Mouse (Mus musculus) gastrocnemius, adult 8-10 months (tissue): ENCODE results near the gene Hmga2. TPM values are rescaled to one million over a fixed set of nuclear protein-coding genes. Genes with fewer than 3 reads are reported as not detected.

Source experiments
- DNase-seq, 2 experiments: peaks; one replicate each; pipeline ENCODE4 v3.0.0; 2022; ENCODE audit warnings: low spot score in 2 of 2
- total RNA-seq, 4 experiments: library from RNA; stranded (reverse); gene quantifications; 2 replicates each; pipeline ENCODE4 v1.2.4; 2022

The Hmga2 gene
- total RNA-seq, 4 experiments from 2014 or later: 0.07 to 0.17 (median 0.08) TPM; not detected in 1

DNA sequence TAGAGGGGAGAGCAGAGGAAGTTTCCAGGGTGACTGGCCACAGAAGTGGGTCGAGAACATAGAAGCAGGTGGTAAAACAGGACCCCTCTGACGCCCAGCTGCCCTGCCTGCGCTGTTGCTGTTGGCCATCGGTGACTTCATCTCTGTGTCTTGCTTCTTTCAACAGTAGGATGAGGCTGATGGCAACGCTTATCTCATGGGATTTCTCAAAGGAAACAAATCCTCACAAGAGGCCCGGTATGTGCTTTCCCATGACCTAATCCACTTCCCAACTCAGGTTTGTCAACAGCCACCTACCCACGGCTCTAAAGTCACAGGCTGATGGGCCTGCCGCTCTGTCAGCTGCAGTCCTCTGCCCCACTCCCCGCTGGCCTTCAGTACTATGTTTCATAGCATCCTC lies 52.3 kb downstream of the Hmga2 start:
- no peak for DNase-seq

DNA sequence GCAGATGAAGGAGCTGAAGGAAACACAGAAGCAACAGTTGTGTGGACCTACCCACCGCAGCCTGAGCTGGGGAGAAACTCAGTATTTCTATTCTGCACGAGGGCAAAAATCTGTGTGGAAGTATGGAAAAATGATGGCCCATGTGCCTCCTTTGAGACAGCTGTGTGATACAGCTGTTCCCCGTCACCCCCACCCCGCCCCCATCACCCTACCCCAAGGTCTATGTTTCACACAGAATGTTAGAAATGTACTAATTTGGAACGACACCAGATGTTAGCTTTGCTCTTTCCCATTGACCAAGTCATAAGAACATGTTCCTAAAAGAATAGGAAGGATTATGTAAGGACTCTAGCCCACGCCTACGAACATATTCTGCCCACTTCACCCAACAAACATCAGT lies 53.0 kb downstream of the Hmga2 start:
- DNase-seq: no peak

DNA sequence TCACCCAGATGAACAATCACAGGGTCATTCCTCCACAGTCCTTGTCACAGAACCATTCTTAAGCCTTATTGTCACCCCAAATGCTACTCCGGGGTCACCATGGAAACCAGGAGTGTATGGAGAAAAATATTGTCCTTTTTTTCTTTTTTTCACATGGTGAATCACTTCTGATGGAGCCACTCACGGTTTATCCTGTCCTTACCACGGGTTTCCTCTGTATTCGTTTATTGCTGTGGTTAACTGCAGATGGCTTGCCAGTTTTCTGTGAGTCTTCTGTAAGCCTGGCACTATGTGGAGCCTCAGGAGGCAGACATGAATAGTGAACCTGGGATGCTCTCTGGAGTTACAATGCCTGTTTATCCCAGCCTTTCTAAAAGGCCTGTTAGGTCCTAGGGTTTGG lies 53.4 kb downstream of the Hmga2 start:
- no peak for DNase-seq

DNA sequence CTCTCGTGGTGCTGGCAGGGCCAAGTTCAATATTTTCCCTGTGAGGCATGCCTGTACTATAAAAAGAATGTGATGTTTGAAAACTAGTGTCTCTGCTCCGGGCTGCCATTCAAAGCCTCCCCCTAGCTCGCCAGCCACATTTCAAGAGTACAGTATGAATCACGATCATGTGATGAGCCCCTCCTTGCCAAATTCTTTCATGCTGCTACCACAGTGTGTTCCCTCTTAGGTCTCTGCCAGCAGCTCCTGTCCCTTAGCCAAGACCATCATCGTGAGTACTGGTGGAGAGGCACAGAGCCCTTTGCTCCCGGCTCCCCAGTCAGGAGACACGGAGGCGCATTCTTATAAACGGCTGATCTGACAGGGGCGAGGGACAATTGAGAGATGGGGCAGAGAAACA lies 54.2 kb downstream of the Hmga2 start:
- peak; percentile 63 to 65 for DNase-seq

DNA sequence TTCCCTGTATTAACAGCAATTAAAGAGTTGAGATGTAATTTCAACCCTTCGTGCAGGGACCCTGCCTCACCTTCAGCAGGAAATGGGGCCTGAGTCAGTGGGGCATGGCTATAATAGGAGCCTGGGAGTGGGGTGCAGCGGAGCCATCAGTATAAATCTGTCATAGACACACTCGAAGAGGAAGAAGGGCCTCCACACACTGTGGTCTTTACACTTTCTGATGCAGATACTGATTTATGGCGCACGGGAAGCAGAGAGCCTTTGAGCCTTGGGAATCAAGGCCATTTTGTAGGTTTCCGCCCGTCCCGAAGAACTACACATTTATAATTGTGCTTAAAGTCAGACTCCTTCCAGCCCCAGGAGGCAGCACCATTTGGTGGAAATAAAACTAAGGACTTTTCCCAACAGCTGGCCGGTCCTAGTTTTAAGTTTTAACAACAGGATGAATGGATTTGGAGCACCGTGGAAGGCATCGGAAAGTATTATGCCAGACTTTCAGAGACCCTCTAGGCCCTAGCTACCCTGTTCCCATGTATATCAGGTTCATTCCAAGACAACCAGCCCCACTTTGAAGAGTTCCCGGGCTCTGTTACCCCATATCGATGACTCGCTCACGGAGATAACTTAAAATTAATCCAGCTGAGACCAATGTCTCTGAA lies 55.2 kb downstream of the Hmga2 start:
- DNase-seq: no peak

DNA sequence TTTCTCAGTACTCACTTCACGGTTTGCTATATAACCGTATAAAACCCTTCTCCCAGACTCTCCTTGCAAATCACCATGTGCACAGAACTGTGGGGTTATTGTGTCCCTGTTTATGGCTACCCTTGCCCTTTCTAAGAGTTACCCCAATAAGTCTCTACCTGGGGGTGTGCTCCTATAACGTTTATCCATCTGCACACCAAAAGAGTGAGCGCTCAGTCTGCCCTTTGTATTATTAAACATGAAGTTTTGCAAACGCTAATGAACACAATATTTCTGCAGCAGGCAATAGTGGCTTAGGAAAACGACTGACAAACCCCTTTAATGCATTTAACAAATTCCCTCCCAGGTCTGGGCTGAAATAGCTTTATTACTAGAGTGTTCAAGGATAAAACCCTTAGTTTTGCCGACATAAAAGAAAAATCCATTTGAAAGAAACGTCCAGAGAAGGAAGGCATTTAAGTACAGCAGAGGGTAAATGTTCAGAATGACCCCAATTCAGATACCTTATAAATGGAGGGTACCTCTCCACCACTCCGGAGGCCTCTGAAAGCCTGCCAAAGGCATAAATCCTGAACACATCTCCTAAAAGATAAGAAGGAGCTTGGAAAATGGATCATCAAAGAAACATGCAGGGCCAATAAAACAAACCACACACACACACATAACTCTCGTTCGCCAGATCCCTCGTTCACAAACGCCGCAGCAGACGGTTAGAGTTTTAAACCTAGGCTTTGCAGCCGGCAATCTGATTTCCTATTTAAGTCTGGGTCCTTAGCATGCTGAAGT lies 57.3 kb downstream of the Hmga2 start:
- no peak for DNase-seq

DNA sequence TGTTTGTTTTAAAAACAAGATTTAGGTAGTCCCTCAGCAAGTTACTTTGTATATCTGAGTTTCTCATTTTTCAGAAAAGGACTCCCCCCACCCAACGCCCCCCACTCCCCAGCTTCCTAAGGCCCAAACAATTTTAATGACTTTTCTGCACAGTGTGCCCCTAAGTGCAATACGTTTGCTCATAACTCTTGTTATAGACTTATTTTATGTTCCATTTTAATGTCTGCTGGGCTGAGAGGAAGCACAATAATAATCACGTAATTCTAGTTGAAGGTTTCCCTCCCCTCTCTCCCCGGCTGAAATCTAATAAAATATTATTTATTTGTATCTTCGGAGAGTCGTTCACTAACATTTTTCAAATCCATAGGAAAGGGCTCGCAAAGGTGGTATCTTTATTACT lies 58.1 kb downstream of the Hmga2 start:
- no peak for DNase-seq

DNA sequence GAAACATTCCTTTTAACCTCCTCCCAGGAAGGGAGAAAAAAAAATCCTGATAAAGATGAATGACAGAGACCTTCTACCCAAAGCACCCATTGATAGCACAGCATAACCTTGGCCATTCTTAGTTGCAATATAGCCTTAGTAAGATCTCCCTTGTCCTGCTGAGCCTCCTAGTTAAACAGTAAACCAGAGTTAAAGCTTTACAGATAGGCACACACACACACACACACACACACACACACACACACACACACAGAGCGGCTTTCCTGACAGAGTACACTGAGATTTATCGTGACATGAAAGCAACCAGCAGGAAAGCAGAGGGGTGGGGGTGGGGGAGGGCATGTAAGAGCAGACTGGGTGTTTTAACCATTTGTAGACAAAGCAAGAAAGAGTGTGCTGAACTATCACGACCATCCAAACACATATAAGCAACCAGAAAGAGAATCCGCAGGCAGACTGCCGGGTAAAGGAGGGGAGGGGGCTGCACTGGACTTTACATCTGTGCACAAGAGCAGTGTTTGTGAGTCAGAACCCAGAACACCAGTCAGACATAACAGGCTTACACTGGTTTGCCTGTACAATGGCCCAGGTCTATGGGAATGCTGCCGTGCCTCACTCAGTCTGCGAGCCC lies 58.7 kb downstream of the Hmga2 start:
- no peak for DNase-seq

DNA sequence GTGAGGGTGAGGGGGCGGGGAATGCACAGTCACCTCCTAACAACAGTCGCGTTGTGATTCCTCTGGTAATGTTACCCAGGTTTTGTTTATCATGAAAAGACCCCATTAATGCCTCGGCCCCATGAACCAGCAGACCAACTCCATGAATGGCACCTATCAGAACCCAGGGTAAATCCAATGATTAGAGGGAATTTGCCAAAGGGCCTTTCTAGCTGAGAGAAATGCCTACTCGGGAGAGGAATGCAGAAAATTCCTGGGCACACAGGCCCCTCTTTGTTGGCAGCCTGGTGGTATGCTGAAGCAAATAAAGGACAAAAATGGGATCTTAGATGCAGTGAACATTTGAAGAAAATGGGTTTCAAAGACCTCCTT lies 59.2 kb downstream of the Hmga2 start:
- DNase-seq: no peak

DNA sequence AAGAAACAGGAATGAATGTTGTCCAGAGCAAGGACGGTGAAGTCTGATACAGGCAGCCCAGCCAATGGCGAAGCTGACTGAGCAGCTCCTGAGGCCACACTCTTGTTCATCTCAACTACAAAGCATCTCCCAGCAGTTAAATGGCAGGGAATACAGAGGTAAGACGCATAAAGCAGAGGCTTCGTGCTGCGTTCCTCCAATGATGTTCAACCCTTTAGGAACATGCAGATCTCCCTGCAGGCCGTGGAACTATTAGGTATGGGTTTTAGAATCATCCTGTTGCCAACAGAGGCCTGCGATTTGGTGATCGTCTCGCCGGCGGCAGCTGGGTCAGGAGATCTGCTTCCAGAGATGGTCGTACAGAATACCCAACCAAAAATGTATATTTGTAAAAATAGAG lies 59.6 kb downstream of the Hmga2 start:
- no peak for DNase-seq

DNA sequence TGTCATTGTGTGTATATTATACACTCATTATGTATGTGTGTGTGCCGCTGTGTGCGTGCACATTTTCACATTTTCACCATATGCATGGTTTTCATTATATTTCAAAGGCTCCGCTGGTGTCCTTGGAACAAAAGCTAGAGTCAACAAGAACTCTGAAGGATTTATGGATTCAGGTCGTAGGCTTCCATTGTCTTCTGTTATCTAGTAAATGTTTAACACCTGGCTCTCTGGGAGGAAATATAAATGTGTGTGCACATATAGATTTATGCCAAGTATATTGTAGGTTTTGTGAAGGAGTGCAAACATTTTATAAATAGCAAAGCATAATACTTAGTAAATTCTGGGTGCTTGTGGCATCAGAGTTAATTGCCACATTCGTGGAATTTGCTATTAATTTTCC lies 64.1 kb downstream of the Hmga2 start:
- DNase-seq: no peak

DNA sequence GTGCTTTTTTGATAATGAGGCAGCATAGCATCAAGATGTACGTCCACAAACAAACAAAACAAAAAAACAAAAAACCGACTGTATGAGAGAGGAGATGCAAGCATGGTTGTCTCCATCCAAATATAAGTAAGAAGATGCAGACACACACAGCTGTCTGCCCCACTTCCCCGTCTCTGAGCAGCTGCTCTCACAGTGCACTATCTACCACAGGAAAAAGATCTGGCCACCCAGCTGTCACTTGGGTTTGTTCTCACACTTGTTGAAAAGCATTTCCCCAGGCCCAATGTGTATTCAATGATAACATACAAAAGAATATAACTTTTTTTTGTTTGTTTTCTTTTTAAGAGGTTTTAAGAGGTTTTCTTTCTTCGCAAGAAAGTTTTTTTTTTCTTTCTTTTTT lies 65.3 kb downstream of the Hmga2 start:
- no peak for DNase-seq

DNA sequence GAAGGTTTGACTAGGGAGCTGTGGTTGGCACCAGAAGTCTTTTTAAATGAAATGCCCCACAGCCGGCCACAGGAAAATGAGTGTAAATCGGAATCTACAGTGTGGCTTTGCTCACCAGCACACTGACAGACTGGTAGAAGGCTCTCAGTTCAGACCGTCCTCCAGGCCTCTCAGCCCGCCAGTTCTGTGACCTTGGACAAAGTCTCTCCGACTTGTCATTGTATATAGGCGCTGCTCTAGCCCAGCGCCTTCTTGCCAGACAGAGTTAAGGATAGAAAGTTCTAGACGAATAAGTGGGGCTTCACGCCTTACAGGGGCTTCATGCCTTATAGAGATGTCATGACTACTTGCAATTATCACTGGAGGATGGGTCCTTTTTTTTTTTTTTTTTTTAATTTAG lies 67.1 kb downstream of the Hmga2 start:
- DNase-seq: no peak

DNA sequence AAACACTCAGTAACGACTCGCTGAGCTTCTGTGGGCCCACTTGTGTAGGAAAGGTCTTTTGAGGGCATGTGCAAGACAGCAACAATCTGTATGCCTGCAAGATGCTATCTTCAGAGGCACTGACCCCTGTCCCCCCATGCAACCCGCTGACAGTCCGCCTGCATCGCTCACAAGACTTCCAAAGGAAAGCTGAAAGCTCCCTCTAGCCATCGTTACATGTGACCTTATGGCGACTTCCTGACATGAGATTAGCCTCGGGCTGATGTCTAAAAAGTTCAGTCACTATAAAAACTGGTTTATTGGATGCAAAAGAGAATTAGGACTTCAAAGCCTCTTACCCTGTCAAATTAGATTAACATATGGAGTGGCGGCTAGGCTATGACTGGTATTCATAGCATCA lies 69.0 kb downstream of the Hmga2 start:
- no peak for DNase-seq

DNA sequence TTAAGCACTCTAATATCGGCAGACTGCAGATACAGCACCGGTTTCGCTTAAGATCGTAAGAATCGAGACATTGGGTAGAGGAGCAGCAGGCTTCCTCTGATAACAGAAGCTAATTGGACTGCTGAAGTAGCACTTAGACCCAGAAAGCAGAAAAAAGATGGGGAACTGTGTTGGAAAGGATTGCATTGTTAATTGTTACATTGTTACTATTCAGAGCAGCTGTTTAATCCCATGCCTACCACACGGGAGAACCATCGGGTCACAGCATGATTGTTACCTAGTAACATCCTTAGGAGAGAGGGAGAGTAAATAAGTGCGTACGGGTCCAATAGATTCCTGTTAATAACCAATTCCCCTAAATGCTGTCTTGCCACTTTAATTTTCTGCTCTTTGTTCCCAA lies 70.2 kb downstream of the Hmga2 start:
- no peak for DNase-seq

DNA sequence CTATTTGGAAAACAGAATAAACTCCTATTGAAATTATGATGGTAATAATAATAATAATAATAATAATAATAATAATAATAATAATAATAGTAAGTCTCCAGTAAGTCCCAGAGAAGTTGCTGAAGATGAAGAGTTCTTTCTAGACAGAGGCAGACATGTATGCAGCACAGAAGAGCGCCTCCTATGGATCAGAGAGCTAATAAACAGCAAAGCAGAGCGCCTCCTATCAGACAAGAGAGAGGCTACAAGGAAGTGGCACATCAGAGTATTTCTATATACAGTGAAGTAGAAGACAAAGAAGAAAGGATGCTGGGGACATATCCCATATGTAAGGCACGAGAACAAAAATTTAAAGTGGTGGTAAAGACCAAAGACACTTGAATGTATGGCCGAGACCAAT lies 70.9 kb downstream of the Hmga2 start:
- no peak for DNase-seq

DNA sequence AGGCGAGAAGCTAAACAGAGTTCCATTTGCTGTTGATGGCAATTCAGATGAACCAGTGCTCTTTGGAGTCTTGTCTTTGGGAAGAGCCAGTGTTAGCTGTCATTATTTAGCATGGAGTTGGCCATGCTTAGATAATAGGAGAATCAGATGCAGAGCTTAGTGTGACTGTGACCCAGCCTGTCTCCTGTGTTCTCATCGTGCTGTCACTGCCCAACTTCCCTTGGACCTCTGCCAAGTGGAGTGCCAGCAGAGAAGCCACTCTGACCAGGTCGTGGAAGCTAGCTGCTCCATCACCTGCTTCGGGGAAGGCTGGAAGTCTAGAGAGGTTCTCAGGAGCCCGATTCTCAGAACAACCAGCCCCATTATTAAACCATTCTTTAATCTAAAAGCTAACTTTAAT lies 73.3 kb downstream of the Hmga2 start:
- DNase-seq: no peak

DNA sequence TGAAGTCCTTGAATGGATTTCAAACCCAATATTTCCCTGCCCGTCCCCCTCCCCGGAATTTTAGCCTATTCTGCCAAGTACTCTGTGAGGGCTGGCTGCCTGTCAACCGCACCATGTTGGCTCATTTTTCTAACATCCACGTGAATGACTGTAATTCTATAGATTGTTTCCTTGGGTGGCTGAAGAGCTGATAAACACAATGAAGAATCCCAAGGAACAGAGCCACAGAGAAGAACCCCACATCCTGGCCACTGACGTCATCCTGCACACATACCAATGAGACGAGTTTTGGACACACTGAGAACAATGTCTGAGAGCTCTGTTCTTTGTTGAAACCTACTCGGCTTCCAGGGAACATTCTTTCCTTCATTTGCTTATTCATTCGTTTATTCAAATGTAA lies 74.5 kb downstream of the Hmga2 start:
- DNase-seq: no peak

DNA sequence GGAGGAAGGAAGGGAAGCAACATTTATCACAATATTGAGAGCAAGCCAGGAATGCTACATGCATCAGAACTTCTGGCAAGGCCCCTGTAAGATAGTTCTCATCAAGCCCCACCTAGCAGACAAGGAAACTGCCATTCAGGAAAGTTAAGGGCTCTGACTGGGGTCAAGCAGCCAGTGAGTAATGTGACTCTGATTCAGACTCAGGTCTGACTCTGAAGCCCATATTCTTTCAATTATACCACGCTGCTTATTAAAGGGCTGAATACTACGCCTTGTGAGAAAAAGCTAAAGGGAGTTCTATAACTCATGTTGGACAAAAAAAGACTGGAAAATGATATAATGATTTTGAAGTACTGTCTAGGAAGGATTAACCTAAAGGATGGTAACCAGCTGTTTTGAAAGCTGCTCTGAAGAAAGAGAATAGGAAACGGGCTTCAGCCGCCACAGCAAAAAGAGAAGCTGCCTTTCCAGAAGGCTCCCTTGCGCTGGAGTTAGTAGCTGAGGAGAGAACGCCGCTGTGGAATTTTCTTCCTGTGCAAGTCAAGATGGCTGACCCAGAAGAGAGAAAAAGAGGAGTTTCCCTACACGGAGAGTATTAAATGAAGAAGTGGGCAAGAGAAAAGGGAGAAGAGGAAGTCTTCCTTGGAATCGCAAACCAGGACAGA lies 76.3 kb downstream of the Hmga2 start:
- DNase-seq: no peak

DNA sequence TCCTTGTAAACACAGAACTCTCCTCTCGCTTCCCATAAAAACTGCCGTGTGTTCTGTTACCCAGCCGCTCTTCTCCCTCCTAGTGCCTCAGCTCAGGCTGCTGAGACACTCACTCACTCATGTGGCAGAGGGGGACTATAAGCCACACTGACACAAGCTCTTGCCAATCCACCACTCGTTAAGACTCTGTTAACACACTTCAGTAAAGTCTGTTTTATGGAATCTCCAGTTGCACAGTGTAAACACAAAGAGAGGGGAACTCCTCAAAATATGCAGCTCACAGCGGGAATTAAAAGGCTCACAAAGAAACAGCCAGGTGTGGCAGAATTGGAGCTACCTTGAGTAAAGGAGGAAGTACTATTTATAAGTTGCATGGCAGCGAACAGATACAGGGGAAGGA lies 77.5 kb downstream of the Hmga2 start:
- DNase-seq: no peak

DNA sequence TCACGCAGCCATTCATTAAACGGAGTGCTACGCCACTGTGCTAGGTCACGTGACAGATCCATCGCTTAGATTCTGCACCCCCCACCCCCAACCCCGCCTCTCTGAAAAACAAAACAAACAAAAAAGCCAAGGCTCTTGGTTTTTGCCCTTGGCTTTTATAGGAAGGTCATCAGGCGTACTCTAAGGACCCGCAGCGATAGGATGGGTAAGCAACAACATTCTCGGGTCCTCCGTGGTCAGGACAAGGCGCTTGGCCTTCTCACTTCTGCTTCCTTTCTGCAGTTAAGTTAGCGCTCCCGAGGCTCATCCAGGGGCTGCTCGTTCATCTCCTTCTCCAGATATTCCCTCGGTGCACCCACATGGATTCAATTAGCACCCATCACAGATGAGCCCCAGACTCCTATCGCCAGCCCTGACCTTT lies 79.0 kb downstream of the Hmga2 start:
- no peak for DNase-seq

DNA sequence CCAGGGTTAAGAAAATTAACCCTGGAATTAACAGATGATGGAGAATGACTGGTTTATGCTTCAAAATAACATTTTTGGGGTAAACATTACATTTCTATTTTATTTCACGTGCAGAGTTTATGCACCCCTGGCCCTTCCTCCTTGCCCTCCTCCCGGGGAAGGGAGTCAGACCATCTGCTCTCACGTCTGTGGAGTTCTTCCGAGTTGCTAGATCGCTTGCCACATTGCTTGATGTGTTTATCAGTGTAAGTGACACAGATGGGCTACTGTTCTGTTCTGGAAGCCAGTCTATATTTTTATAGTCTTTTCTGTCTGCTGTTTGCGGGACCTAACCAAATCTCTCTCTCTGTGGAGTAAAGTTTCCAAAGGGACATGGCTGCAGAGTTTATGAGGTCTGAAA lies 80.7 kb downstream of the Hmga2 start:
- no peak for DNase-seq
